Mouse (Mus musculus): Measurements from ENCODE around the gene Srm. TPM values are rescaled to one million over a fixed set of nuclear protein-coding genes. Genes with fewer than 3 reads are reported as not detected.

The Srm gene
- polyA plus RNA-seq, 3 experiments from 2014 or later, result 4.7 to 5.2 (median 4.8) TPM

DNA sequence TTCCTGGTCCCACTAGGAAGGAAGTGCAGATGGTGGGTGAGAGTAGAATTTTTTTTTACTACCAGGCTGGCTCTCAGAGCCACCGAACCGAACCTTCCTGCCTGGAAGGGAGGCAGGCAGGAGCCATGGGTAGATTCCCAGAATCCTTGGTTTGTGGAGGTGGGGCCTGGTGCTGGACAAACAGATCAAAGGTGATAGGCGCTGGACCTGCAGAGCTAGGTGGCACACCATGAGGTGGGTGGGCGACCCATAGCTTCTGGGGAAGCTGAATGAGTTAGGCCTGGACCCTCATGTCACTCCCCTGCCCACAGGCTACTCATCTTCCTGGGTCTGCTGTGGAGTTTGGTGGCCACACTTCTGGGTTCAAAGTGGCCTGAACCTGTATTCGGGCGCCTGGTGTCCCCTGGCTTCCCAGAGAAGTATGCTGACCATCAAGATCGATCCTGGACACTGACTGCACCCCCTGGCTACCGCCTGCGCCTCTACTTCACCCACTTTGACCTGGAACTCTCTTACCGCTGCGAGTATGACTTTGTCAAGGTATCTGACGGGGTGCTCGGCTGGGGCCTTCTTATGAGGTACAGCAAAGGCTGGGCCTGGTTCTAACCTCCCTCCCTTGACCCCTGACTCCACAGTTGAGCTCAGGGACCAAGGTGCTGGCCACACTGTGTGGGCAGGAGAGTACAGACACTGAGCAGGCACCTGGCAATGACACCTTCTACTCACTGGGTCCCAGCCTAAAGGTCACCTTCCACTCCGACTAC lies 11.2 kb downstream of the Srm start, which contains the start of gene Masp2:
Gene Masp2, plus strand, starts transcription at position 198 of the 764 bp plus-strand sequence.
- ATAC-seq, result no peak

DNA sequence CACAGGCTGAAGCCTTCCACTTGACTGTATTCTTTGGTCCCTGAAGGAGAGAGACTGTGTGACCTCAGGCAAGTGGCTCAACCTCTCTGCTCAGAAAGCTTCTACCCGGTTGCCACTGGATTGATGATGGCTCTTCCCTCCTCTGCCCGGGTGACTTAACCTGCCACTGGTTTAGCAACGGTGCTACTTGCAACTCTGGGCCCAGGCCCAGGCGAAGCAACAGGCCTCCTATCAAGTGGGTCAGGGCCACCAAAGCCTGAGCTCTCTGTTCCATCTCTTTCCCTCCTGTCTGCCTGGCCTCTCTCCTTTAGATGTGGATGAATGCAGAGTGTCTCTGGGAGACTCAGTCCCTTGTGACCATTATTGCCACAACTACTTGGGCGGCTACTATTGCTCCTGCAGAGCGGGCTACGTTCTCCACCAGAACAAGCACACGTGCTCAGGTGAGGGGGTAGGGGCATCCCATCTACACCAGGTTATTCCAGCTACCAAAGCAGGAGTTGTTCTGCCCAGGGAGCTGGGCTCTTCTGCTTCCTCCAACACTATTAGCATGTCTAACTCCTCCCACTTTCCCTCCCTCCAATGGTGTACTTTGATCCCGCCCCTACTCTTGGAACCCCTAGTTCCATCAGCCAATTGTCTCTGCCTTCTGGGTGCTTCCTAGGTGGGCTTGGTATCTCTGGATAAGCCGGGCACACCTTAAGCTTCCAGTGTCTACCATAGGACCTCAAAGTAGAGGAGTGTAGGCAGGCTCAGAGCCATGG lies 12.3 kb downstream of the Srm start:
- ATAC-seq, result no peak

DNA sequence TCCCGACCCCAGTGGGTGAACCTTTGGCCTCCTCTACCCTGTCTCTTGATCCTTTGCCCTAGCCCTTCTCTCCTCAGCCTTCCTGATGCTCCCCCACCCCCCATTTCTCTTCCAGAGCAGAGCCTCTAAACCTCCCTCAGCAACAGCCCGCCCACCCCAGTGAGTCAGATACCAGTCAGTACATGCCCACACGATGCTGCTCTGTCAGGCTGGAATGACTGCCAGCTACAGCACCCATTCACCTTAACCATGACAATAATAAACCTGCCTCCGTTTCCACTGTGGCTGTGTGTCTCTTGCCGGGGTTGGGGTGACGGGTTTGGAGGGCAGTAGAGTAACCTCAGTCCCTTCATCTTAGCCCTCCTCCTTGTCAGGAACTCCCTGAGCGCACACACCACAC lies 12.8 kb downstream of the Srm start:
- no peak for ATAC-seq

DNA sequence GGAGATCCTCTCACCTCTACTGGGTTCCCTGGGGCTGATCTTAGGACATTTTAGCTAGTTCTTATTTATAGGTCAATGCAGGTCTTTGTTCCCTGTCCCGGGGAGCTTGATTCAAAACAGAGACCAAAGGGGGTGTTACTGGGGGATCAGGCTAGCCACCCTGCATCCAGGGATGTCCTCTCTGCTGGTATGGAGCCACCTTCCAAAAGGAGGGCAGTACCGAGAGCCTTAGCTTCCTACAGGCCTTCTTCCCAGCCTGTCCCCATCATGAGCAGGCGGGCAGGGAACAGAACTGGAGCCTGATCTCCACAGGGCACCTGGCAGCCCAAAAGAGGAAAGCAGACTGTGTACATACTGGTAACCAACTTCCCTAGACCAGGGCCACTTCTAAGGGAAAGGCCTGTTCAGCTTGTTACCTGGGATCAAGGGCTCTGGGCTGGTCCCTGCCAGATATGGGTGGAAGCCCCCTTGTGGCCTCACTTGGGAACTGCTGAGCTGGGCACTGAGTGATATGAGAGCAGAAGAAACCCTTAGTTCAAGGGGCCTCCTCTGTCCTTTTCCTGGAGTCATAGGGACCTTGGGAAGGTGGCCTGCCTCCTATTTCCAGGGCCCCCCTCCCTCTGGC lies 13.3 kb downstream of the Srm start:
- peak; percentile 50 for ATAC-seq

DNA sequence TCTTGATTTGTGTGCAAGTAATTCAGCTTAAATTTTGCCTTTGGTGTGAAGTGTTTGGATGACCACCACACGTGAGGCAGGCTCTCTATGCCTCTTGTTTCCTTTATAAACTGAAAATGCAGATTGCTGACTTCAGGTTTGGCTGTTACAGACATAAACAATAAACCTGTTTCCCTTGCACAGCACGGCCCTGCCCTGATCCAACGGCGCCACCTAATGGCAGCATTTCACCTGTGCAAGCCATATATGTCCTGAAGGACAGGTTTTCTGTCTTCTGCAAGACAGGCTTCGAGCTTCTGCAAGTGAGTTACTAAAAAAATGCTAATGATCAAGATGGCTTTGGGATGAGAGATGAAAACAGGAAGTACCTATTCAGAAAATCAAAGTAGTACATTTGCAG lies 16.5 kb downstream of the Srm start:
- ATAC-seq, result peak; percentile 85

DNA sequence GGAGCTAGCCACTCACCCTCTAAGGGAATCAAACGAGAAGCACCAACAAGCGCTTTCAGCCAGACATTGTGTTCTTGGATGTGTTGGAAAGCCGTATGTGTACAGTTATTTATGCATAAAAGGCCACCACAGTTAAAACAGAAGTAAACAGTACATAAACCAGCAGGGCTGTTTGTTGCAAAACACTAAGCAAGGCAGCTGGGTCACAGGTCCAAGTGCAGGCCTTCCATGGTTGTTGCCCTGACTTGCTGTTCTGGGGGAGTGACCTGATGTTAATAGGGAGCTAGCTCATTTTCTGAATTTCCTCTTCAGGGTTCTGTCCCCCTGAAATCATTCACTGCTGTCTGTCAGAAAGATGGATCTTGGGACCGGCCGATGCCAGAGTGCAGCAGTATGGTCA lies 18.5 kb downstream of the Srm start:
- ATAC-seq, result no peak

DNA sequence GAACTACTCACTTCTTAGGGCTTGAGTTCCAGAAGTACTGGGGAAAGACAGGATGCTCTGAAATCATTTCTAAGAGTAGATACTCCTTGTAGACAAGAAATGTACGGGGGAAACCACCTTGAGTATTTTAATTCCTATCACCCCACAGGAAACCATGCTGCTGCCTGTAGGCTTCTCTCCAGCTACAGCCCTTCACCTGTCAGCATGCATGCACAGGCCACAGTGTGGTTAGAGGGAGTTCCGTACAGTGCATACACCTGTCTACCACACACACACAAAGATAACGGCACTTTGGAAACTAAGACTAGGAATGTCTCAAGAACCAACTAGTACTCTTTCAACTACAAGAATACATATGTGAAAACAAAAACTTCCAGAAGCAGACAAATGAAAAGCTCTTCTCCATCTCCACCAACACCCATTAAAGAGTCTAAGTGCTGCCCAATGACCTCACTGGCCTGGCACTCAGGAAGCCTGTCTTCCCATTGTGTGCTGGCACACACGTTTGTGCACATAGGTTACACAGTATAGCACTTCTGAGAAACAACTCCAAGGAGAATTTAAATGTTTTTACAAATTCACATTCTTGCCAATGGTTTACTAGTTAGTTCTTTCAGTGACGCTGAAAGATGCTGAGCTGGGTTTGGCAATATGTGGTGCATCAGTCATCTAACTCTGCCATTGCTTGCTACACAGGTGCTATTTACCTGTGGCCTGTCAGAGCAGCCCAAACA lies 19.5 kb downstream of the Srm start:
- no peak for ATAC-seq

DNA sequence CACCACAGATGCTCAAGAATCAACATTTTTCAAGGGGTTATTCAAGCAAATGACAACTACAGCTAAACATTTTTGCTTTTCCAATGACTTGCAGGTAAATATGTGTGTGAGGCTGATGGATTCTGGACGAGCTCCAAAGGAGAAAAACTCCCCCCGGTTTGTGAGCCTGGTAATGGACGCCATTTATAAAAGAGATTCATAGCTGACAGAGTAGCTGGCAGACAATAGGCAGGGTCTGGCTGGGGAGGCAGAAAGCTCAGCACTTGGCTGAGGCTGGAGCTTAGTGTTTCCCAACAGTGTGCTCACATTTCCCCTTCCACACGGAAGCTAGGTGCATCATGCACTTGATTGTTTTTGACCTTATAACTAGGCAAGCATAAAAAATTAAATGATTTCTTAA lies 21.3 kb downstream of the Srm start:
- ATAC-seq, result no peak

DNA sequence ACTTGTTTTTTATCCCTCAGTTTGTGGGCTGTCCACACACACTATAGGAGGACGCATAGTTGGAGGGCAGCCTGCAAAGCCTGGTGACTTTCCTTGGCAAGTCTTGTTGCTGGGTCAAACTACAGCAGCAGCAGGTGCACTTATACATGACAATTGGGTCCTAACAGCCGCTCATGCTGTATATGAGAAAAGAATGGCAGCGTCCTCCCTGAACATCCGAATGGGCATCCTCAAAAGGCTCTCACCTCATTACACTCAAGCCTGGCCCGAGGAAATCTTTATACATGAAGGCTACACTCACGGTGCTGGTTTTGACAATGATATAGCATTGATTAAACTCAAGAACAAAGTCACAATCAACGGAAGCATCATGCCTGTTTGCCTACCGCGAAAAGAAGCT lies 22.4 kb downstream of the Srm start:
- no peak for ATAC-seq

DNA sequence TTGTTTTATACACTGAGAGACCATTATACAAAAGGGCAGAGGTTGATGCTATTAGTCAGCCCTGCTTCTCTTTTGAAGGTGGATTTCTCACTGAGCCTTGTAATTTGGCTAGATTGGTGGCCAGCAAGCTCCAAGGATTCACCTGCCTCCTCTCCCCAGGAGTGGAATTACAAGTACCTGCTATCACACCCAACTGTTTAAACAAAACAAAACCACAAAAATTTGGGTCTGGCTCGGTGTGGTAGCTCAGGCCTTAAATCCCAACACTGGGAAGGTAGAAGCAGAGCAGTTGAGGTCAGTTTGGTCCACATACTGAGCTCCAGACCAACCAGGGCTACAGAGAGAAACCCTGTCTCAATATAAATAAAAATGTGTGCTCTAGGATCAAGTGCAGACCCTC lies 28.5 kb downstream of the Srm start:
- ATAC-seq, result no peak

DNA sequence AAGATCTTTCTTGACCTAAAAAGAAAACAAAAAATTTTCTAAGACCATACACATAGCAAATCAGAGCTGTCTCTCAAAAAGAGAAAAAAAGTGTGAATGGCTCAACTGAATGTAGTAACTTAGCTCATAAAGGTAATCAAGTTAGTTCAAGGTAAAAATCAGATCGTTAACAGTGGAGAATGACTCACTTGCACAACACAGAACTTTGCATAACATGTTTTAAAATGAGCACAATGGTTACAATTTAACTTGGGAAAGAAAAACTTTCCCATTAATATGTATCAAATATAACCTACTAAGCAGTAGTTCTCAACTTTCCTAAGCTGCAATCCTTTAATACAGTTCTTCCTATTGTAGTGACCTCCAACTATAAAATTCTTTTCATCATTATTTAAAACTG lies 29.4 kb downstream of the Srm start:
- ATAC-seq, result no peak

DNA sequence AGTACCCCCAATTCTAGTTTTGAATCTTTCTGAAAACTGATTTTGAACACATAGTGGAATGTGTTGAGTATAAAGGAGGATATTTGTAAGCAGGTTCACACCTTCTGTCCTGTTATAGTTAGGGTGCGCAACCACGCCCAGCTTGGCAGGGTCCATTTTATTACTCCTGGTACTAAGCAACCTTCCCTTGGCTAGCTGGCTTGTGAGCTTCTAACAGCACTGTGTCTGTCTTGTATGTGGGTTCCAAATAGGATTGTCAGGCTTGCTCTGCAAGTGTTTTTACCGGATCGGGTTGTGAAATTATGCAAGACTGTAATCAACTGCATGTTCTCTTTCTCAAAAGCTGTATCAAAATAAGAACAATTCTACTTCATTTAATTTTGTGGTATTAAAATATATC lies 31.2 kb downstream of the Srm start:
- no peak for ATAC-seq

DNA sequence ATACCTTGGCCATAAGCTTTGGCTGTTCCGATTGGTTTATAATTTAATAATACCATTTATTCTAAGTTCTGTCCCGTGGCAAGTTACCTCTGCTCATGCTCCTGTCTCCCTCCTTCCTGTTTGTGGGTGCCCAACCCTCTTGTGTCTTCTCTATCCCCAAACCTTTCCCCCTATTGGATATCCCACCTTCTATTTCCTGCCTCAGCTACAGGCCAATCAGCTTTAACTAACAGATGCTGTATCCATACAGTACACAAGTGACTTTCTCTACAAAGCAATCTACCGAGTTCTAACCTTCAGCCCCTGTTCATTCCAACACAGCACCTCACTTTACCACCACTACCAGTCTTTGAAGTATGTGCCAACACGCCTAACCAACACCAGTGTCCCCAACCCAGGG lies 32.3 kb downstream of the Srm start:
- no peak for ATAC-seq

DNA sequence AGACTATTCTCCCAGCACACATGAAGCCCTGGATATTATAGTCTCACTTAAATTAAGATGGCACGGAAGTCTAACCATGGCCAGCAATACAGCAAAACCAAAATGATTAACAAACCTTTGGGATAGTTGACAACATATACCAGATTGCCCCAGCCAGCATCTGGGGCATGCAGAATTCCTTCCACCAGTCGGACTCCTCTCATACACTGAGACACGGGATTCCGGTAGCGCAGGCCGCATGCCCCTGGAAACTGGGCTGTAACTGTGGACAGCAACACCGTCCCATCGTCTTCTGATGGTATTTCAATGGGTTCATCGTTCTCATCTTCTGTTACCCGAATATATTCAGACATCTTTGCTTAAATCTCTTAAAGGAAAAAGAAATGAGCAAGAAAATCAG lies 33.7 kb downstream of the Srm start:
- ATAC-seq, result no peak

DNA sequence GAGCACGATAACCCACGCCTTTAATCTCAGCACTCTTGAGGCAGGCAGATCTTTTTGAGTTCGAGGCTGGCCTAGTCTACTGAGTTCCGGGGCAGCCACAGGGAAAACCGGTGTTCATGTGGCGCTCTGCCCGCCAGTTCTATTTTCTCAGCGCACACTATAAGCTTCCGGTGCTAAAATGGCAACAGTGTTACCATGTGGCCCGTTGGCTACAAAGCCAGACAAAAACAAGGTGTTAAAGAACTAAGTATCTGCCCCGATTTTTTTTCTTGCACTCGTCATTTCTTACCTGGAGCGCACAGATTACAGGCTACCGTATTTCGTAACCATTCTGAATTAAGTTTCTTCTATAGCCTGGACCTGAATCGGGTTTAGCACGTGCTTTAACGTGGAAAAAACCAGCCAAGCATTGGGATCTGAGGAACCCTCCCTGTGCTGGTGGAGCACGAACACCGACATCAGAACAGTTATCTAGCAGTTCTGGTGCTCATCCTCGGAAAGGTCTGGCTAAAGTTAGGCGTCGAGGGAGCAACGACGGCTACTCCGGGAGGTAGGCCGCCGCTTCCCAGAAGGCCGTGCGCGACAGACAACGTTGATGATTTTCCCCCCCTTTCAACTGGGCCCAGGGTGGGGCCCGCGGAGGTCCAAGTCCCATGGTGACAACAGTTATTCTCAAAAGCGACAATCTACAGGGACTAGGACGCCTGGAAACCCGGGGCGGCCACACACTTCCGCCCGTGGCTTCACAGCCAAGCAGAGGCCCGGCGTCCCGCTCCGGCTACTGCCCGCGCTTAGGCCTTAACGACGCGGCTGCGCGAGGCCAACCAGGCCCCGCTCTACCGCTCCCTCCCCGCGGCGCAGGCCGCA lies 34.7 kb downstream of the Srm start:
- ATAC-seq, result peak; percentile 35

DNA sequence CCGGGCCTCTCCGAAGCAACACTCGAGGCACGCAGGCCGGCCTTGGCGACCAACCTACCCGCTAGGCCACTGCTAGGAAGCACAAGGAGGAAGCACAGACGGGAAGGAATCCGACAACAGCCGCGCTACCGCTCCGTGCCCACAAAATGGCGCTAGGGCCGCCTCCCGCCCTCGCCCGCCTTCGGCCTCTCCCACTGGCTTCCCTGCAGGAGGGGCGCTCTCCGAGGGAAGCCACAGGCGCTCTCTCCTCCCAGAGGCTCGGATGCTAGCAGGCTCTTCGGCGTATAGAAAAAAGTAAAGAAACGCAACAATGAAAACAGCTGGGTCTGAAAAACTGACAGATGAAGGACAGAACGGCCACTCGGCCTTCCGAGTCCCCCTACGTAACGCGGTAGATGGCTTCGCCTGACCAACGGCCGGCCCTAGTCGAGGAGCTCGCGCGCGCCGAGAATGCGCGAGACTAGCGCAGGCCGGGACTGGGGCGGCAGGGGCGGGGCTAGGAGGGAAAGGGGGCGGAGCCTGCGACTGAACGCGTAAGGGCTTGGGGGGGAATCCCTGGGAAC lies 35.4 kb downstream of the Srm start, which contains the start of gene Tardbp:
Gene Tardbp, minus strand, starts transcription at position 397 of the 563 bp plus-strand sequence.
- peak; percentile 90 for ATAC-seq

DNA sequence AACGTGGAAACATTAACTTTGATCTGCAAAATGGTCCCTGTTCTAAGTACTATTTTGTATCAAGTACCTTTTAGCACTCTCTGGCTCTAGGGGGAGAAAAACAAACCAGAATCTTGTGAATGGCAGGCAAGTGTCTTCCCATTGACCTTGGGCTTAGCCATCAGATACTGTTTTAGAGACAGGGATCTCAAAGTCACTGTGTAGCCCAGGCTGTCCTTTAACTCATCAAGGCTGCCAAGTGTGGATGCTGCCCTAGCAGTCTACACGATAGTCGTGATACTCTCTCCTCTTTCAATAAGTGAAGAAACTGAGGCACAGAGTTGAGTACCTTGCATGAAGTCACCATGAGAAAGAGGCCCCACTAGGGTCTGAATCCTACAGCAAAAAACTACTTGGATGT lies 35.9 kb downstream of the Srm start:
- no peak for ATAC-seq

DNA sequence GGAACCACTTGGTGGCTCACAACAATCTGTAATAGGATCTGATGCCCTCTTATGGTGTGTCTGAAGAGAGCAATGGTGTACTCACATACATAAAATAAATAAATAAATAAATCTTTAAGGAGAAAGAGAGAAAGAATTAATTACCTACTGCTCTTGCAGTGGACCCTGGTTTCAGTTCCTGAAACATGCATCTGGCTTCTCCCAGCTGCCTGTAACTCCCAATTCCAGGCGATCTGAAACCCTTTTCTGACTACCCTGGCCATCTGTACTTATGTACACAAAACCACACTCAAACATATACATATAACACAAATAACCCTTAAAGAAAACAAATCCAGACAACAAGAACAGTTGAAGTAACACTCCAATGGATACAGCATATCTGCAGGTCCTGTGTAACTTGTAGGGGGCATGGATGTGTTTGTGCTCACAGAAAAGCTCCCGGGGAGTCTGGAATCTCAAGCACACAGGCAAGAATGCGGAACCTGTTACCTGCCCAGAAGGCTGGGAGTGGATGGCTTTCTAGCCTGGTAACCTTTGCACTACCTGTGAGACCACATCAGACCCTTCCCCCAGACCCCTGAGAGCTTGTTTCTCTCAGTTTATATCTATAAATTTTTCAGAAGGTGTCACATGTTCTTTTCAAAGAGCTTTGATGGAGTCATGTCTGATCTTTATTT lies 40.9 kb downstream of the Srm start:
- no peak for ATAC-seq

DNA sequence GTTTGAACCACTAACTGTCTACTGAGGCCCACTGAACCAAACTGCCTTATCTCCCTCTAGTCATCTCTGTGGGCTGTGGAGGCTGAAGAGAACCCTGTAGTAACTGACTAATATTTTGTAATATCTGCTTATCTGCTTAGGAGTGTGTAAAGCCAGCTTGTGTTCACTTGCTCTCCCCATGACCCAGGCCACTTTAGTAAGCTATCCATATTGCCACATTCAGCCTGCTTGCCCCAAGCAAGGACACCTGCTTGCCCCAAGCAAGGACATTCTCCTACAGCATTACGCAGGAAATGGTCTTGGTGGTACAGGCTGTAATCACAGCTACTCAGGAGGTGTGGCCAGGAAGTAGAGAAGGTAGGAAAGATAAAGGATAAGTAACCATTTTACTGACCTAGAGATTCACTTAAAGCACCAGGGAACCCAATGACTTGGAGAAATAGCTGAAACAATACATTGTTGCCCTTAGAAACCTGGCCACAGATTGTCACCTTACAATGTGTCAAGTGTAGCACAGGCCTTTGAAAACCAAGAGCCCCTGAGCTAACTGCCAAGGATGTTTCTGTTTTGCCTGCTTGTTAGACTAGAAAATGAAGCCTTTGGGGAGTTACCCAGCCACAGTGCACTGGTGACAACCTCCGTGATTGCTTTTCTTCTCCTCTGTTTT lies 42.2 kb downstream of the Srm start:
- no peak for ATAC-seq

DNA sequence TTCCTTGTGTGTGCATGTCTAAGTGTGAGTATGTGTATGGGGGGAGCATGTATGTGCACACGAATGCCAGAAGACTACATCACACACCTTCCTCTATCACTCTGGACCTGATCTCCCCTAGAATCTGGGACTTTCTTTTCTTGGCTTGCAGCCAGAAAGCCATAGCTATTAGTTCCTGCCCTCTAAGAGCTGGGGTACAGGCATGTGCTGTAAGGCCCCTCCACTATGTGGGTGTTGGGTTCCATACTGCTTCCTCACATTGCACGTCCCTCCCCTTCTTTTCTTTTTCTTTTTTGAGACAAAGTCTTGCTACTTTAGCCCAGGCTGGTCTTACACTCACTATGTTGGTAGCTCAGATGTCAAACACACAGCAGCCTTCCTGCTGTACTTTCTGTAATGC lies 44.0 kb downstream of the Srm start:
- ATAC-seq, result no peak

Data from inflammation-experienced regulatory T-cells, adult 6 months (primary cell).